Mouse (Mus musculus): ENCODE data around the gene Pirb. TPM values are rescaled to one million over a fixed set of nuclear protein-coding genes. Genes with fewer than 3 reads are reported as not detected.
"Not testable (repeated sequence)": the region's sequence is repeated elsewhere in the genome, so short reads cannot be mapped to it uniquely, and the experiment has no call there.

Pirb gene
- total RNA-seq (2014; rRNA removed) (2.4 and 4.1 TPM in 2 replicates), polyA plus RNA-seq (2012; rRNA removed) (1.6 and 5.1 TPM in 2 replicates)

DNA sequence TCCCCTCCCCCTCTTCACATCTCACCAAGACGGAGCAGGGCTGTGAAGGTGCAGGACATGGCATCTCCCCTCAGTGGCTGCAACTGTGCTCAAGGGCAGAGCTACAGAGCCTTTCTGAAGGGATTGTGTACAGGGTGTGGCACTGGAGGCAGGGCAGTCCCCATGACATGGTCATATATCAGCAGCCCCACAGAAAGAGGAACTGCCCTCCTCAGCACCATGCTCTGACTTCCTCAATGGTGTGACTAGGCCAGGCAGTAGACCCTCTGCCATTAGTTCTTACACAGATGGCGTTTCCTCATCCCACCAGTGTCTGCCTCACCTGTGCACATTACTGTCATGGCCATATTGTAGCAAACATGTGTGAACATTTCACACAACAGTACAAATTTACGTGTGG, at the start of gene Pirb:
TSS of gene Pirb (minus strand) at position 124 of the 400 bp plus-strand sequence.
- not testable (repeated sequence) for H3K4me1 ChIP-seq (ENCODE audit: control insufficient read depth, insufficient read depth, low read length); H3K4me3 ChIP-seq (ENCODE audit: insufficient read depth, low read depth, low read length); H3K9ac ChIP-seq (ENCODE audit: low read depth, low read length); DNase-seq (ENCODE audit: extremely low read depth, low read depth, low spot score); H3K27ac ChIP-seq (replicated peaks; ENCODE audit: insufficient read depth, low read depth, low read length); H3K79me2 ChIP-seq (ENCODE audit: control insufficient read depth, insufficient read depth, low read length); H3K36me3 ChIP-seq (ENCODE audit: control insufficient read depth, insufficient read depth, low read length); H3K27me3 ChIP-seq (ENCODE audit: control insufficient read depth, insufficient read depth, low read length)
- WGBS, result 46% methylated on average over 1 of the region's 3 CpGs

DNA sequence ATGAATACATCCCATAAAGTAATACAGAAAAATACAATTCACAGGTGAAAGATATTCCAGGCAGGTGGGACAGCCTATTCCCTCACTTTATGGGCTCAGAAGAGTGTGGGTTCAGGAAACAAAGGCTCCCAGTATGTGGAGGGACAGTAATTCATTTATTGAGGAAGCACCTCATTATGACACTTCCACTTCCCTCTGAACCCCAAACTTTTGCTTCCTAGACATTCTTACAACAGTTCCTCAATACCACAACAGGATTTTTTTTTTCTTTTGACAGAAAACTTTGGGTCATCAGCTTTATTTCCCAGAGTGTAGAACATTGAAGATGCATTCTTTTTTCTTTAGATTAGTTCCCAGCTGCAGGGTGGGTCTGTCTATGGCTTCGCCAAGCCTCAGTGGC, 12.5 kb upstream of the Pirb start:
- WGBS, result no CpG with 5 or more reads among the region's 1 CpGs
- not testable (repeated sequence) for H3K79me2 ChIP-seq (ENCODE audit: control insufficient read depth, insufficient read depth, low read length); H3K27me3 ChIP-seq (ENCODE audit: control insufficient read depth, insufficient read depth, low read length); H3K27ac ChIP-seq (replicated peaks; ENCODE audit: insufficient read depth, low read depth, low read length); DNase-seq (ENCODE audit: extremely low read depth, low read depth, low spot score); H3K36me3 ChIP-seq (ENCODE audit: control insufficient read depth, insufficient read depth, low read length); H3K4me1 ChIP-seq (ENCODE audit: control insufficient read depth, insufficient read depth, low read length); H3K4me3 ChIP-seq (ENCODE audit: insufficient read depth, low read depth, low read length); H3K9ac ChIP-seq (ENCODE audit: low read depth, low read length)

DNA sequence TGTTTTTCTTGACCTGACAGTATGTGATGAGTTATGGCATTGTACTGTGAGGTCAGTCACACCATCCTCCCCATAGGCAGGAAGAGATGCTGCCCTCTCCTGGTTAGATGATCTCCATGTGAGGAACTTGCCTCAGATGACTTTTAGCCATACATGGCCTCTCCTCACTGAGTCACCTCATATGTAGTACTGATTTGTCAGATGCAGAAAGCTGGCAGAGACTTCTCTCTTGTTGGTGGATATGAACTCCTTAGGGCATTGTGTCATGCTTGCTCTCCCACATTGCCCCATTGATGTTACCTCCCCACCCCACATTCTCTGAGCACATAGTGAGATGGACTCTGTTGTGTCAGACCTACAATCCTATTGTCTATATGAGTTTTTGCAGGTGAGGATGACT, 5.3 kb upstream of the Pirb start:
- not testable (repeated sequence) for H3K4me3 ChIP-seq (ENCODE audit: insufficient read depth, low read depth, low read length); DNase-seq (ENCODE audit: extremely low read depth, low read depth, low spot score); H3K36me3 ChIP-seq (ENCODE audit: control insufficient read depth, insufficient read depth, low read length); H3K27ac ChIP-seq (replicated peaks; ENCODE audit: insufficient read depth, low read depth, low read length); H3K79me2 ChIP-seq (ENCODE audit: control insufficient read depth, insufficient read depth, low read length); H3K4me1 ChIP-seq (ENCODE audit: control insufficient read depth, insufficient read depth, low read length); H3K9ac ChIP-seq (ENCODE audit: low read depth, low read length); H3K27me3 ChIP-seq (ENCODE audit: control insufficient read depth, insufficient read depth, low read length)

DNA sequence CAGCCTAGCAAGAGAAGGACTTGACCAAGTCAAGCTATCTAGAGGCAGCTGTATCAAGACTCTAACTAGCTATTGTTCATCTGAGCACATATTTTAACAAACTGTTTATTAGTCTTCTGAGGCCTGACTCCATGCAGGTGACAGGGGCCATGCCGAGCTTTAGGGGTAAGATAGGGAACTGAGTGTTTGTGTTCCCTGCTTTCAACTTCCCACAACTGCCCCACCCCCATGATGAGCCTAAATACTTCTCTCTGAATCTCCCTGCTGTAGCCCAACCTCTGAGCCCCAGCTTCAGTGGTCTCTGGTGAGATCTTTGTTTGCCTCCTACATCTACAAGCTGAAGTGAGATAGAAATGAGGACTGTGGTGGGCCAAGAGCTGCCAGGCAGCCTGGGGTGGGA, 4.9 kb downstream of the Pirb start:
- Histone ChIP-seq H3K4me1 (ENCODE audit: control insufficient read depth, insufficient read depth, low read length) (no peaks in the 10 kb centered on the region), H3K79me2 (ENCODE audit: control insufficient read depth, insufficient read depth, low read length) (no peaks in the 10 kb centered on the region), H3K27me3 (ENCODE audit: control insufficient read depth, insufficient read depth, low read length) (no peaks in the 10 kb centered on the region), H3K9ac (ENCODE audit: low read depth, low read length) (no peak overlapping the region), H3K36me3 (ENCODE audit: control insufficient read depth, insufficient read depth, low read length) (no peaks in the 10 kb centered on the region), H3K27ac (replicated peaks; ENCODE audit: insufficient read depth, low read depth, low read length) (no peak overlapping the region), H3K4me3 (ENCODE audit: insufficient read depth, low read depth, low read length) (no peak overlapping the region)
- DNase-seq (ENCODE audit: extremely low read depth, low read depth, low spot score), result no peak
- WGBS, result 39% methylated on average over 1 of the region's 1 CpGs
- TF ChIP-seq POLR2A (IDR thresholded peaks at IDR 0.05; ENCODE audit: extremely low read depth, insufficient read depth, low read length) (no peak), CTCF (IDR thresholded peaks at IDR 0.05; ENCODE audit: low read depth, low read length) (no peak)

DNA sequence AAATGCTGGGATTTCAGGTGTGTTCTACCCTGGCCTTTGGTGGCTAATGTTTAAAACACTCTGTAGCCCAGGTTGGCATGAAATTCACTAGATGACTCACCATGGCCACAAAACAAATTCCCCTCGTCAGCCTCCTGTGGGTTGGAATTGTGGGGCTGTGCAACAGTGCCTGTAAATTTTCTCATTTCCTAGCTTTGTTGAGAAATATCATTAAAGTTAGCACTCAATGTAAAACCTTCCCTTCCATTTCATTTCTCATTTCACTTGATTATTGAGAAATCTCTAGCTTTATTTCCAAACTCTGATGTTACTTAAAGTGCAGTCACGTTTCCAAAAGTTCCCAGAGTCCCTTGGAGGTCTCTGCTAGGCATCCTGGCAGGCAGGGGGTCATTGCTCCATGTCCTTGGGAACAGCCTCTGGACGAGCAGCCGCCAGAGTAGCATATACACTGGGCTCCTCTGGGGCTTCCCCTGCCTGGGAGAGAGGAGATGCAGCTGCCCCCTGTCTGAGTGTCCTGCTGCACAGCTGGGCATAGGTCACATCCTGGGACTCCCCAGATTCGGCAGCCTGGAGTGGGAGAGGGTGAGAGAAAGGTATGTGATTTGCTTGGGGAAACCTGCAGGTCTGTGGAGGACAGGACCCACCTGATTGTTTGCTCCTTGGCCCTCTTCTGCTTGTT, 7.8 kb downstream of the Pirb start:
- Histone ChIP-seq H3K27ac (replicated peaks; ENCODE audit: insufficient read depth, low read depth, low read length) (no peak overlapping the region), H3K9ac (ENCODE audit: low read depth, low read length) (no peak overlapping the region), H3K4me1 (ENCODE audit: control insufficient read depth, insufficient read depth, low read length) (no peaks in the 10 kb centered on the region), H3K36me3 (ENCODE audit: control insufficient read depth, insufficient read depth, low read length) (peaks cover 3% of the 10 kb centered on the region; the same call in 1 of the 2 replicates), H3K27me3 (ENCODE audit: control insufficient read depth, insufficient read depth, low read length) (no peaks in the 10 kb centered on the region), H3K79me2 (ENCODE audit: control insufficient read depth, insufficient read depth, low read length) (no peaks in the 10 kb centered on the region), H3K4me3 (ENCODE audit: insufficient read depth, low read depth, low read length) (no peak overlapping the region)
- TF ChIP-seq CTCF (IDR thresholded peaks at IDR 0.05; ENCODE audit: low read depth, low read length), result no peak
- TF ChIP-seq POLR2A (IDR thresholded peaks at IDR 0.05; ENCODE audit: extremely low read depth, insufficient read depth, low read length), result no peak
- WGBS, result 32% methylated on average over 5 of the region's 5 CpGs
- no peak for DNase-seq (ENCODE audit: extremely low read depth, low read depth, low spot score)

DNA sequence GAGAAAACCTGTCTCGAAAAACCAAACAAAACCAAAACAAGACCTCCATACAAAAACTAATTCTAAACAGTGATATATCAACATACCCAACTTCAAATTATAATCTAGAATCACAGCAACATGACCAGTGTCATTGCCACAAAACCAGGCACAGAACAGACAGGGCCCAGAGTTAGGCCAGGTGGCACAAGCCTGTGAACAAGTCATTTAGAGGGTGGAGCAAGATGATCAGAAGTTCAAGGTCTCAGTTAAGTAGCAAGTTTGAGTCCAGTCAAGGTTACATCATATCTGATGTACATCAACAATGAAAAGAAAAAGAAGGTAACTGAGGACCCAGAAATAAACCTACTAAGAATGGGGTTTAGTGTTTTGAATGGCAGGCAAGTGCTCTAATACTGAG, 11.2 kb downstream of the Pirb start:
- H3K79me2 ChIP-seq (ENCODE audit: control insufficient read depth, insufficient read depth, low read length), result no peaks in the 10 kb centered on the region; the same call in 1 of the 2 replicates
- H3K4me1 ChIP-seq (ENCODE audit: control insufficient read depth, insufficient read depth, low read length), result peaks cover 2% of the 10 kb centered on the region; the same call in 1 of the 2 replicates
- no peak overlapping the region for H3K4me3 ChIP-seq (ENCODE audit: insufficient read depth, low read depth, low read length)
- 80% methylated on average over 1 of the region's 1 CpGs for WGBS
- H3K36me3 ChIP-seq (ENCODE audit: control insufficient read depth, insufficient read depth, low read length), result peaks cover 23% of the 10 kb centered on the region
- H3K9ac ChIP-seq (ENCODE audit: low read depth, low read length), result no peak overlapping the region
- H3K27me3 ChIP-seq (ENCODE audit: control insufficient read depth, insufficient read depth, low read length), result no peaks in the 10 kb centered on the region
- TF ChIP-seq POLR2A (IDR thresholded peaks at IDR 0.05; ENCODE audit: extremely low read depth, insufficient read depth, low read length), result no peak
- no peak for TF ChIP-seq CTCF (IDR thresholded peaks at IDR 0.05; ENCODE audit: low read depth, low read length)
- no peak for DNase-seq (ENCODE audit: extremely low read depth, low read depth, low spot score)
- H3K27ac ChIP-seq (replicated peaks; ENCODE audit: insufficient read depth, low read depth, low read length), result no peak overlapping the region

DNA sequence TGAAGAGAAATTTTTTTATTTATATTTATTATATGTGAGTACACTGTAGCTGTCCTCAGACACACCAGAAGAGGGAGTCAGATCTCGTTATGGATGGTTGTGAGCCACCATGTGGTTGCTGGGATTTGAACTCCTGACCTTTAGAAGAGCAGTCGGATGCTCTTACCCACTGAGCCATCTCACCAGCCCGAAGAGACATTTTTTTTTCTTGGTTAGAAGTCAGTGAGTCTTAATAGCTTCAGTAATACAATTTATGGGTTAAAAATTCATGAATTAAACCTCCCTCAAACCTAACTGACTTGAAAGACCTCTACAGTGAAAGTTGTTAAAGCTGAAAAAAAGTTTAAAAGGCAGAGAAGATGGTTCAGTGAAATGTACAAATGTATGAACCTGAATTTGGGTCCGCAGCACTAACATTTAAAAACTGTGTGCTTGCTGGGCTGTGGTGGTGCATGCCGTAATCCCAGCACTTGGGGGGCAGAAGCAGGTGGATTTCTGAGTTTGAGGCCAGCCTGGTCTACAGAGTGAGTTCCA, 11.7 kb downstream of the Pirb start:
- not testable (repeated sequence) for DNase-seq (ENCODE audit: extremely low read depth, low read depth, low spot score); H3K4me1 ChIP-seq (ENCODE audit: control insufficient read depth, insufficient read depth, low read length); H3K27ac ChIP-seq (replicated peaks; ENCODE audit: insufficient read depth, low read depth, low read length); H3K27me3 ChIP-seq (ENCODE audit: control insufficient read depth, insufficient read depth, low read length); H3K9ac ChIP-seq (ENCODE audit: low read depth, low read length); H3K4me3 ChIP-seq (ENCODE audit: insufficient read depth, low read depth, low read length); H3K79me2 ChIP-seq (ENCODE audit: control insufficient read depth, insufficient read depth, low read length)
- 62% methylated on average over 5 of the region's 5 CpGs for WGBS
- H3K36me3 ChIP-seq (ENCODE audit: control insufficient read depth, insufficient read depth, low read length), result peaks cover 23% of the 10 kb centered on the region
